Mouse (Mus musculus): ENCODE results near the gene Cd6. TPM values are rescaled to one million over a fixed set of nuclear protein-coding genes. Genes with fewer than 3 reads are reported as not detected.

Cd6 gene
- polyA plus RNA-seq, 1 experiment = 3.5 TPM

DNA sequence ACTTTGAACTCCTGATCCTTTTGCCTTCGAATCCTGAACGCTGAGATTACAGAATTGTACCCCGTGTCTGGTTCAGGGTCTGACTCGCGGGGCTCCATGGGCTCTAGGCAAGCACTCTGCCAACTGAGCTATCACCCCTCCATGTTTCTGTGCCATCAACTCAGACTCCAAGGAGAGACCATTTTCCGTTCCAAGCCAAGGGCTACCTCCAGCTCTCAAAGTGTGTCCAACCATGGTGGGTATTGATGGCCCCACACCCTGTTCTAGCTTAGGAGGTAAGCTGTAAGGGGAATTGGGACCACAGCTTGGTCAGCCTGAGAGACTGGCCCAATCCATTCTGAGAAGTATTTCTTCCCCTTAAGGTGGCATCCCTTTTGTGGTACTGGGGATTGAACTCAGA, 80.6 kb downstream of the Cd6 start:
- no peaks in the 10 kb centered on the region for H3K4me1 ChIP-seq (ENCODE audit: control insufficient read depth, insufficient read depth, low read length)
- TF ChIP-seq POLR2A (IDR thresholded peaks at IDR 0.05; ENCODE audit: borderline replicate concordance, extremely low read depth, low read depth, low read length) = no peak
- TF ChIP-seq CTCF (IDR thresholded peaks at IDR 0.05; ENCODE audit: insufficient read depth, low read length) = no peak
- no peak for DNase-seq
- 86% methylated on average over 6 of the region's 6 CpGs for WGBS
- no peak overlapping the region for H3K4me3 ChIP-seq (replicated peaks; ENCODE audit: extremely low read depth, low read depth, low read length)

DNA sequence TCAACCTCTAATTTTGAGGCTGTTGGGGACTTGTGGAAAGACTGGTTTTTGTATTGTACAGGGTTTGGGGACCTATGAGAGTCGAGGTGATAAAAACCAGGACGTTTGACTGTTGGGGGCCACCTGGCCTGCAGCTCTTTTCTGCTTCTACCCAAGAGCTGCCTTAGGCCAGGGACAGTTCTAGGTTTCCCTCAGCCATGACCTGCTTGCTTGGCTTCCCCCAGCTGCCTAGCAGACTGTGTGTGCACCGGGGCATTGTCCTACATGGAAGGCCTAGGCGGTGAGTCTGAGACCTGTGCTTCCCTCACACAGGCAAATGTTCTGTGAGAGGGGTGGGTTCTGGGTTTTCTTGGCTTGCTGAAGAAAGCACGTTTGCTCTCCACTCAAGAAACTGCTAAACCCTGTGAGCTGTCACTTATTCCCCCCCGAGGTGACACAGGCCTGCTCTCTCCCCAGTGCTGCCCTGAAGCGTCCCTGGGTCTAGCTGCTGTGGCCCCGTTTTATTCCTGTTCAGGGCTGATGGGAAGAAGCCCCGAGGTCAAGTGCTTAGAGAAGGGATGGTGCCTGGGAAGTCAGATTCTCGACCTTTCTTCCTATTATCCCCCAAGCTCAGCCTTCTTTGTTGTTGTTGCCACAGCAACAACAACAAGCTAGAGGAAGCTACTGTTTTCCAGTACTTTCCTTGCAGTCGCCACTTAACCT, 81.3 kb downstream of the Cd6 start:
- H3K4me1 ChIP-seq (ENCODE audit: control insufficient read depth, insufficient read depth, low read length) = no peaks in the 10 kb centered on the region
- WGBS = 58% methylated on average over 11 of the region's 11 CpGs
- no peak overlapping the region for H3K4me3 ChIP-seq (replicated peaks; ENCODE audit: extremely low read depth, low read depth, low read length)
- no peak for DNase-seq
- TF ChIP-seq POLR2A (IDR thresholded peaks at IDR 0.05; ENCODE audit: borderline replicate concordance, extremely low read depth, low read depth, low read length) (no peak), CTCF (IDR thresholded peaks at IDR 0.05; ENCODE audit: insufficient read depth, low read length) (no peak)

DNA sequence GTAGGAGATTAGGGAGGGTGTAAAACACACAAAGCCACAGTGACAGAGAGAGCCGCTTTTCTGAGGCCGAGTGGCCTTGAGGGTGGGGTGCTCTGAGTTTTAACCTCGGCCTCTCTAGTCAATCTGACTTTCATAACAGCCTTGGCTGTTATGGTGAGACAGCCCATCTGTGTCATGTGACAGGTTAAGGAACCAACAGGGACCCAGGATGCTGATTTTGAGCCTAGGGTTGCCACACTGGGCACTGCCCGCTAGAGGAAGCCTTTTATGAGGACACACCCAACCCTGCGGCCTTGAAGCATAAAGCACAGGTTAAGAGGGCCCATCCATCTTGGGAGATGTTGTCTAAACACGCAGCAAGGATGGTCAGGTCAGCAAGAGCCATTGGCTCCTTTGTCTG, 82.1 kb downstream of the Cd6 start:
- no peak overlapping the region for H3K4me3 ChIP-seq (replicated peaks; ENCODE audit: extremely low read depth, low read depth, low read length)
- no peaks in the 10 kb centered on the region for H3K4me1 ChIP-seq (ENCODE audit: control insufficient read depth, insufficient read depth, low read length)
- DNase-seq = no peak
- TF ChIP-seq POLR2A (IDR thresholded peaks at IDR 0.05; ENCODE audit: borderline replicate concordance, extremely low read depth, low read depth, low read length) (no peak), CTCF (IDR thresholded peaks at IDR 0.05; ENCODE audit: insufficient read depth, low read length) (no peak)
- 68% methylated on average over 6 of the region's 6 CpGs for WGBS

DNA sequence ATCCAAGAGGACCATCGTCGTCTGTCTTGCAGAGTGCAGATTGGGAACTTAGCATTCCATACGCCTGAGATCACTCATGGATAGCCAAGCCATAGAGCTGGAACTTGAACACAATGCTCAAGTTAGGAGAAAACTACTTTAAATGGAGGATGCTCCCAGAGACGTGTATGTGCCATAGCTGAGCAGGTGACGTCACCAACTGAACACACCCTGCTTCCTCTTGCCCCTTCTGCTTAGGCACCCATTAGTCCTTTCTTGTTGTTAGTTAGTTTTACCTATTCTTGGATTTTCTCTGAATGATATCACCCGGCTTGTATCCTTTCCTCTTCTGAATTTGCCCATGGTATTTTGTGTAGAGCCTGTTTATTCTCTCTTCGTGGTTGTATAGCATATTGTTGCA, 82.7 kb downstream of the Cd6 start:
- H3K4me1 ChIP-seq (ENCODE audit: control insufficient read depth, insufficient read depth, low read length) = no peaks in the 10 kb centered on the region
- WGBS = 70% methylated on average over 7 of the region's 7 CpGs
- no peak for DNase-seq
- TF ChIP-seq CTCF (IDR thresholded peaks at IDR 0.05; ENCODE audit: insufficient read depth, low read length) (no peak), POLR2A (IDR thresholded peaks at IDR 0.05; ENCODE audit: borderline replicate concordance, extremely low read depth, low read depth, low read length) (no peak)
- H3K4me3 ChIP-seq (replicated peaks; ENCODE audit: extremely low read depth, low read depth, low read length) = no peak overlapping the region

DNA sequence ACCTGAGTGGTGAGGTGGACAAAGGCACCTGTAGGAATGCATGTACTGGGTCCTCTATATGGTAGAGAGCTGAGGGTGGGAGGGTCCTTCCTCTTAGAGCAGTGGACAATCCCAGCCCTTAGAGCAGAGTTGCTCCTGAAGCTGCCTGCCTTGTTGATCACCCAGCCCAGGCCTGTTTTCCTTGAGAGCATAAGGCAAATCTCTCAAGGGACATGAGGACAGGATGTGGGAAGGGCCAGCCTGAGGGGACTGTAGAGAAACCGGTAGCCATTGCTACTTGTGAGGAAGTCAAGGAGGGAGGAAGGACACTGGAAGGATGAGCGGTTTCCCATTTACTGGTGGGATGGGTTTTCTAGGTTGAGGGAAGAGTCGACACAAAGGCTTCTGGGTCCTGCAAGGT, 87.3 kb downstream of the Cd6 start:
- no peak for TF ChIP-seq POLR2A (IDR thresholded peaks at IDR 0.05; ENCODE audit: borderline replicate concordance, extremely low read depth, low read depth, low read length)
- no peak for TF ChIP-seq CTCF (IDR thresholded peaks at IDR 0.05; ENCODE audit: insufficient read depth, low read length)
- Histone ChIP-seq H3K4me1 (ENCODE audit: control insufficient read depth, insufficient read depth, low read length) (0 out of 2 replicates have a peak, but pooled peaks cover 3% of the 10 kb centered on the region), H3K4me3 (replicated peaks; ENCODE audit: extremely low read depth, low read depth, low read length) (no peak overlapping the region)
- no peak for DNase-seq
- WGBS = 56% methylated on average over 3 of the region's 3 CpGs

DNA sequence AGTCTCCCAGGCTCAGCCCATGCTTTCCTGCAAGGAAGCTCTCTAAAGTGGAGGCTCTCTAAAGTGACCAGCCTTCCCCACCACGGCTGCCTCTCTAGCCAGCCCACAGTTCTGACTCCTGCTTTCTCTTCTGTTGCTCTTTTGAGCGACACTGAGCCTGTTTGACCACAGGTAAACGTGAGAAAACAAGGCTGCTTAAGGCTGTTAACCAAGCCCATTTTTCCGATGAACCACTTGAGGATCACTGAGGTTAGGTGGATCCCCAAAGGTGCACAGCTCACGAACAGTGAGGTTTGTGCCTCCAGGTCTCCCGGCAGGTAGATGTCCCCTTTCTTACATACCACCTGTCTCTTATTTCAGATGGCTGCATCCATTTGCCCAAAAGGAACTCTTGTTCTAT, 87.7 kb downstream of the Cd6 start:
- DNase-seq = no peak
- TF ChIP-seq POLR2A (IDR thresholded peaks at IDR 0.05; ENCODE audit: borderline replicate concordance, extremely low read depth, low read depth, low read length) = no peak
- no peak for TF ChIP-seq CTCF (IDR thresholded peaks at IDR 0.05; ENCODE audit: insufficient read depth, low read length)
- 70% methylated on average over 6 of the region's 6 CpGs for WGBS

DNA sequence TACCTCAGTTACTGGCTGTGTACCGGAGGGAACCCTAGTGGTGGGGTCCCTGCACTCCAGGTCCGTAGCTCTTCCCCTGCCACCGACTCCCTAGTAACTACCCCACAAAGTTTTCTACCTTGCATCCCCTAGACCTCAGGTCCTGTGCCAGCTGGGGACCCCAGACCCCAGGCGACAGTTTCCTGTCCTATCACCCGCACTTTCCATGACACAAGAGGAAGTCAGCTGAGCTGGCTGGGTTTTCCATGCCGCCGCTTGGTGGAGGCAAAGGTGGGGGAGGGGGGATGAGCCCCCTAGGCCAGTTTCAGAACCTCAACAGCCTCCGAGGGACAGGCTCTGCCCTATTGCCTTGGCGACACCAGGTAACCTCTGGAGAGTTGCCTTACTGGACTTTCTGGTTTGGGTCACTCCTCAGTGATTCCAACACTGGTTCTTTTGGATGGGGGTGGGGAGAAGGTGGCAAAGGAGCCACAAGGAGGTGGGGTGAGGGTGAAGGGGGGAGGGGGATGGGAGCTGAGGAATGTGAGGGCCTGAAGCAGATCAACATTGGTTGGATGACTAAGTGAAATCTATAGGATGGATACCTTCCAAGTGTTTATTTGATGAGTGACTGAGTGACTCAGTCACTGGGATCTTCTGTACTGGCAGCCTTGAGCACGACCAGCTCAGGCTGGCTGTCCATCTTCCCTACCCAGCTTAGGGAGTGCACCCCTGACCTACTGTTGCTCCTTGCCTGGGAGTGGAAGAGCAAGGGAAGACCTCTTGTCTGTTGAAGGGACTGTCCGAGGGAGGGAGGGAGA, 89.0 kb downstream of the Cd6 start:
- 21% methylated on average over 11 of the region's 11 CpGs for WGBS
- TF ChIP-seq CTCF (IDR thresholded peaks at IDR 0.05; ENCODE audit: insufficient read depth, low read length) = no peak
- TF ChIP-seq POLR2A (IDR thresholded peaks at IDR 0.05; ENCODE audit: borderline replicate concordance, extremely low read depth, low read depth, low read length) = no peak
- no peak for DNase-seq
- H3K4me1 ChIP-seq (ENCODE audit: control insufficient read depth, insufficient read depth, low read length) = 0 out of 2 replicates have a peak, but pooled peaks cover 3% of the 10 kb centered on the region
- no peak overlapping the region for H3K4me3 ChIP-seq (replicated peaks; ENCODE audit: extremely low read depth, low read depth, low read length)

More for the DNA sequence above, 87.7 kb downstream of the Cd6 start:
- H3K4me1 ChIP-seq (ENCODE audit: control insufficient read depth, insufficient read depth, low read length) = 0 out of 2 replicates have a peak, but pooled peaks cover 3% of the 10 kb centered on the region
- H3K4me3 ChIP-seq (replicated peaks; ENCODE audit: extremely low read depth, low read depth, low read length) = no peak overlapping the region

DNA sequence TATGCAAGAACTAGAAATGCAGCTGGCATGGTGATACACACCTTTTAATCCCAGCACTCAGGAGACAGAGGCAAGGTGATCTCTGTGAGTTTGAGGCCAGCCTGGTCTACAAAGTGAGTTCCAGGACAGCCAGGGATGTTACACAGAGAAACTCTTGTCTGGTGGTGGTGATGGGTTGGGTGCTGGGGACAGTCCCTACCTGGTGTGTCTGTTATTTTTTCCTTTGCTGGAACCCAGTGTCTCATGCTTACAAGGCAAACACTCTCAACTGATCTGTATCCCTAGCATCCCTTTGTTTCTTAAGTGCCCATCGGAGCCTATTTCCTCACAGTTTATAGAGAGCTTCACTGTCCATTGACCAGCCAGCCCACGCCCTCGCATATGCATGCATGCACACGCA, 89.9 kb downstream of the Cd6 start:
- 0 out of 2 replicates have a peak, but pooled peaks cover 3% of the 10 kb centered on the region for H3K4me1 ChIP-seq (ENCODE audit: control insufficient read depth, insufficient read depth, low read length)
- no peak overlapping the region for H3K4me3 ChIP-seq (replicated peaks; ENCODE audit: extremely low read depth, low read depth, low read length)
- TF ChIP-seq POLR2A (IDR thresholded peaks at IDR 0.05; ENCODE audit: borderline replicate concordance, extremely low read depth, low read depth, low read length) (no peak), CTCF (IDR thresholded peaks at IDR 0.05; ENCODE audit: insufficient read depth, low read length) (no peak)
- DNase-seq = no peak
- 85% methylated on average over 4 of the region's 4 CpGs for WGBS

Other genes with a start within 250 kb of the Cd6 start
- 83.7 and 127 TPM in 2 replicates for gene Ddb1, start 224.7 kb downstream of the Cd6 start, polyA plus RNA-seq (2012; rRNA removed)
- gene Tkfc, start 224.4 kb downstream of the Cd6 start, polyA plus RNA-seq (2012; rRNA removed) = 8.0 and 9.8 TPM in 2 replicates
- gene Vwce, start 195.8 kb downstream of the Cd6 start, polyA plus RNA-seq (2012; rRNA removed) = 0.14 and 0.16 TPM in 2 replicates
- not detected in 2 replicates for gene Pga5, start 152.0 kb downstream of the Cd6 start, polyA plus RNA-seq (2012; rRNA removed)
- 33.0 and 39.3 TPM in 2 replicates for gene Vps37c, start 141.3 kb downstream of the Cd6 start, polyA plus RNA-seq (2012; rRNA removed)
- gene Cd5, start 91.1 kb downstream of the Cd6 start, polyA plus RNA-seq (2012; rRNA removed) = 2.4 and 4.4 TPM in 2 replicates
- 33.3 and 42.0 TPM in 2 replicates for gene Slc15a3, start 9.7 kb upstream of the Cd6 start, polyA plus RNA-seq (2012; rRNA removed)
- 22.4 and 23.5 TPM in 2 replicates for gene Tmem132a, start 39.9 kb upstream of the Cd6 start, polyA plus RNA-seq (2012; rRNA removed)
- gene Tmem109, start 51.9 kb upstream of the Cd6 start, polyA plus RNA-seq (2012; rRNA removed) = 206 and 278 TPM in 2 replicates
- 159 and 186 TPM in 2 replicates for gene Prpf19, start 65.2 kb upstream of the Cd6 start, polyA plus RNA-seq (2012; rRNA removed)
- gene Zp1, start 90.6 kb upstream of the Cd6 start, polyA plus RNA-seq (2012; rRNA removed) = 0.21 and 0.33 TPM in 2 replicates
- 4.8 and 6.6 TPM in 2 replicates for gene Ptgdr2, start 107.1 kb upstream of the Cd6 start, polyA plus RNA-seq (2012; rRNA removed)
- gene Ccdc86, start 119.2 kb upstream of the Cd6 start, polyA plus RNA-seq (2012; rRNA removed) = 3.9 and 4.7 TPM in 2 replicates
- not detected in 2 replicates for gene Ms4a10, start 144.6 kb upstream of the Cd6 start, polyA plus RNA-seq (2012; rRNA removed)
- 1.8 and 2.3 TPM in 2 replicates for gene Ms4a15, start 163.2 kb upstream of the Cd6 start, polyA plus RNA-seq (2012; rRNA removed)
- not detected in 2 replicates for gene Ms4a18, start 188.0 kb upstream of the Cd6 start, polyA plus RNA-seq (2012; rRNA removed)

All from lung, adult 2 months (tissue).